Mouse (Mus musculus) mouse trophoblast stem cell (cell line): ENCODE results near the gene Gm438.
"Not testable (repeated sequence)": the region's sequence is repeated elsewhere in the genome, so short reads cannot be mapped to it uniquely, and the experiment has no call there.

ENCODE experiments used
- in situ Hi-C, 2 experiments: fragments of 300-500 bp; cut with MseI, MboI; formaldehyde crosslinking; loops; 2 replicates in 1 of 2; 3 replicates in 1 of 2; pipeline ENCODE4 v1.15.1; 2025

Gm438 gene

GRCm38 (mm10) chr4:144786483-144786882 lies at the start of gene Gm438:
Gm438 (minus strand) TSS chr4:144786583.
- in situ Hi-C loops: no loop called here

- in situ Hi-C loops: no loop called here
Measured at GRCm38 (mm10) chr4:144824706-144825105, 38.3 kb upstream of the Gm438 start.

GRCm38 (mm10) chr4:144823996-144824395 lies 37.6 kb upstream of the Gm438 start:
- in situ Hi-C loops: no loop called here

GRCm38 (mm10) chr4:144807135-144807534 lies 20.8 kb upstream of the Gm438 start:
- in situ Hi-C loops: not testable (repeated sequence)

GRCm38 (mm10) chr4:144803633-144804032 lies 17.2 kb upstream of the Gm438 start:
- in situ Hi-C loops: no loop called here

GRCm38 (mm10) chr4:144790141-144790540 lies 3.8 kb upstream of the Gm438 start:
- in situ Hi-C loops: no loop called here

GRCm38 (mm10) chr4:144782476-144783197 lies 3.7 kb downstream of the Gm438 start:
- in situ Hi-C loops: no loop called here

GRCm38 (mm10) chr4:144765722-144766121 lies 20.7 kb downstream of the Gm438 start:
- in situ Hi-C loops: loop anchor here in 1 of 2 experiments (5.0 kb wide), 1 partner anchor 107 kb away; no protein-coding TSS in a partner anchor

GRCm38 (mm10) chr4:144749139-144749538 lies 37.2 kb downstream of the Gm438 start:
- in situ Hi-C loops: no loop called here
